Mouse (Mus musculus) heart, postnatal 0 days (tissue): ENCODE measurements around the gene Rps6kb1.

ENCODE experiments used
- CTCF ChIP-seq: IDR thresholded peaks from 2 replicates; pipeline ENCODE4 v1.5.1; 2016; ENCODE audit warnings: antibody characterized with exemption, control low read depth, low read depth
- EP300 ChIP-seq: IDR thresholded peaks from 2 replicates; pipeline ENCODE4 v1.6.1; 2016; ENCODE audit warnings: antibody characterized with exemption, low read depth

DNA sequence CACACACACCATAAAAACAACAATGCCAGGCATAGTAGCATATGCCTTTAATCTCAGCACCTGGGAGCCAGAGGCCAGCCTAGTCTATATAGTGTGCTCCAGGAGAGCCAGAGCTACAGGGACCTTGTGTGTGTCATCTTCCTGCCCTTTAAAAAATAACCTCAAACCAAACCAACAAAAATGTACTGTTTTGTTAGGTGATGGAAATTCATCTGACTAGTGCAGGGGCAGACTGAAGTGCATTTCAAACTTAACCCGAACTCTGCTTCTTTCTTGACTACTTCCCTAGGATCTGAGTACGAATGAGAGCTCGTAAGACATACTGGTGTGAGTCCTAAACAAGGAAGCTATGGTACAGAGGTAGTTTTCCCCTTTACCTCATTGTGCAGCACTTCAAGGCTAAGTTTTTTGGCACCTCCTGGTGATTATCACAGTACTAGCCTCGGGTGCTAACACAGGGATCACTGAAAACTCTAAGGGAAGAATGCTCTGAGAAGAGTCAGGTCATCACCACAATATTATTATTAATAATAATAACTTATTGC is 46.8 kb upstream of the Rps6kb1 start:
- no peak for TF ChIP-seq CTCF
- no peak for TF ChIP-seq EP300
